Mouse (Mus musculus): ENCODE results near the gene Fam49a.

GRCm38 (mm10) chr12:12401504-12401903 is 139.6 kb downstream of the Fam49a start:
- TF ChIP-seq CTCF (IDR thresholded peaks at IDR 0.05; ENCODE audit: control insufficient read depth, insufficient read depth, insufficient read length) (no peak), MYOG (IDR thresholded peaks at IDR 0.05; ENCODE audit: control insufficient read depth, extremely low read depth, insufficient read length) (no peak), USF1 (IDR thresholded peaks at IDR 0.05; ENCODE audit: low read depth) (no peak), MAX (IDR thresholded peaks at IDR 0.05) (no peak), FOSL1 (IDR thresholded peaks at IDR 0.05; ENCODE audit: insufficient read depth, low read length, poor library complexity, severe bottlenecking) (no peak), MYOD1 (IDR thresholded peaks at IDR 0.05; ENCODE audit: control insufficient read depth, insufficient read length, low read depth) (no peak), CEBPB (IDR thresholded peaks at IDR 0.05; ENCODE audit: low read depth) (no peak)

Data from C2C12 (cell line).